Mouse (Mus musculus) bone marrow, adult 2 months (tissue): ENCODE data around the gene Epb41.

ENCODE experiments used
- CTCF ChIP-seq: fragments of 200-500 bp; IDR thresholded peaks from 2 replicates; pipeline ENCODE4 v1.5.1; 2011; ENCODE audit warnings: low read length, control low read depth; ENCODE audit not compliant: control insufficient read depth, insufficient read depth
- POLR2A ChIP-seq: fragments of 200-500 bp; IDR thresholded peaks from 2 replicates; pipeline ENCODE4 v1.6.1; 2011; ENCODE audit warnings: low read depth, mild to moderate bottlenecking, control low read depth, low read length, borderline replicate concordance; ENCODE audit not compliant: control insufficient read depth

DNA sequence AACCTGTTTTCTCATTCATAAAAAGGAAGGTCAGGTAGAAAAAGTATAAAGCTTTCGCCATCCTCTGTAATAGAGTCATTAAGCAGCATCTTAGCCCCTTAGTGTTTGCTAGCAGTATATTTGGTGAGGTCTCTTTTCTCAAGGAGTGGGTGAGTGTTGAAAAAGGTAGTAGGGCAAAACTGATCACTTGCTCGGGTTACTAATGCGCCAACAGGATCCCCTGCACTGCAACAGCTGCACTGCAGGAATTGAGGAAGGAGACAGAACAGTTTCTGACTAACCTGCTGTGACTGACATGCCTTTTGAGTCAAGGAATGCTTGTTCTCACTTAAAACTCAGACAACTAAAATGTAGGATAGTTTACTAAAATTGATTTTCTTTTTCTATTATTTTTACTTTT, 199.9 kb downstream of the Epb41 start:
- no peak for TF ChIP-seq POLR2A
- TF ChIP-seq CTCF, result no peak
